Mouse (Mus musculus) left cerebral cortex, adult 8-10 months (tissue): Measurements from ENCODE around the gene Hoxb7. TPM values are rescaled to one million over a fixed set of nuclear protein-coding genes. Genes with fewer than 3 reads are reported as not detected.

Experiments used
- DNase-seq, 2 experiments: peaks; one replicate each; pipeline ENCODE4 v3.0.0; 2022; ENCODE audit warnings: low spot score in 2 of 2
- total RNA-seq, 4 experiments: library from RNA; stranded (reverse); gene quantifications; 2 replicates each; pipeline ENCODE4 v1.2.4; 2022

Hoxb7 gene
- not detected for total RNA-seq

DNA sequence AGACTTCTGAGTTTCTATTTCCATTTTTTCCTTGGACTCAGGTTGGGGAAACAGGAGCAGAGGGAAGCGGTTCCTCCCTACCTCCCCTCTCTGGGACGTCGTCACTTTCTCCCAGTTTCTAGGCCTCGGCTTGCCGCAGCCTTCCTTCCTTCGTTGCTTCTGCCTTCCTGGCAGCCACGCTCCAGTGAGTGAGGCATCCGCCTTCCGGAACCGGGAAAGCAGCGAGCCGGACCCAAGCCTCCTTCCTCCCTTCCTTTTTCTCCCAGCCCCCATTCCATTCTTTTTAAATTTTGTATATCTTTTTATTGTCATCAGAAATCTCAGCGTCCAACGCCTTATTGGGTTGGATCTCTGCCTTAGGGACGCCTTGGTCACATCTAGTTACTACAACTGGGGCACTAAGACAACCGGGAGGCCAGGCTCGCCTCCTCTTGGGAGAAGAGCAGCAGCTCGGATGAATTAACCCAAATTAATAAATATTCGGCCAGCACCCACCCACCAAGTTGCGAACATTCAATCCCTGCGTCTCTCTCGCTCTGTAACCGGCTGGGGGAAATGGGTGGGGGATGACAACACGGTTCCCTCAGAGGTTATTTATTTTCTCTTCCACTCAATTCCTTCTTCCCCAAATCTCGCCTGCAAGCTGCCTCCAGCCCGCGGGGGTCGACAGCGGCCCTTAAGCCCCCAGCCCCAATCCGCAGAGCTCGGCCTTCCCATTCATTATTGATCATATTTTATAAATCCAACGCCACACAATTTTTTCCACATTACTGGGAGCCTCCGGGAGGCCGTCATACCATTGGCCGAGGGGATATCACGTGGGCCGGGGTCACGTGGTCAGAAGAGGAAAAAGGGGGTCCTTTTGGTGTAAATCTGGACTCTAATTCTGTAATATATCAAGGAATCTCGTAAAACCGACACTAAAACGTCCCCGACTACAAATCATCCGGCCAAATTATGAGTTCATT, at the start of gene Hoxb7:
Gene Hoxb7, plus strand, starts transcription at position 853 of the 968 bp plus-strand sequence.
- no peak for DNase-seq

DNA sequence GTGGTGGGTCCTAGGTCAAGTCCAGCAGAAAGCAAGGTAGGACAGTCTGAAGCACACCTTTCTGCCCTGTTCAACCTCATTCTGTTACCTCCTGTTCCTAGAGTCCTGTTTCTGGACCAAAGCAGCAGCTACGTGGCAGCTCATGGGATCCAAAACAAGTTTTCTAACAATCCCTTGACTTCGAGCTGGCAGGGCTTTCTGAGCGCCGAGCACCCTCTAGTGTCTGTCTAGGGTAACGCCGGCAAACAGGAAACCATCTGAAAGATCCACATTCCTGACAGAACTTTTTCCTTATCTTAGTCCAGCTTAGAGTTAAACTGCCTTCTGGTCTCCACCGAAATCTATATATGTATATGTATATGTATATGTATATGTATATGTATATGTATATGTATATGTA, 46.2 kb upstream of the Hoxb7 start:
- DNase-seq, result no peak

DNA sequence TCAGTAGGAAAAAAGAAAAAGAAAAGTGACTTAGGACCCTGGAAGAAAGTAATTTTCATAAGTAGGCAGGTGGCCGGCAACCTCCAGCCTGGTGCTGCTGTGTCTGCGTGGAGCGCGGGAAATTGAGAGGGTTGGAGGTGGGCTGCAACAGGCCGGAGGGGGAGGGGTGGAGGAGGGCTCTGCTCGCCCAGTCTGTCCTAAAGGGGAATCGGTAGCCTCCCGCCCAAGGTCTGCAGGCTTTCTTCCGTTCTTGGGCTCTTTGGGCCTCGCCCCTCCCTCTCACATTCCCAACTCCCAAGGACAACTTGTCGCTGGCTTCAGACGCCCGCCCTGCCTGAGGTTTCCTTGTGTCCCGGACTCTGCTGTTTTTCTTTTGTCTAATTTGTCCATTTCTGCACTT, 35.5 kb upstream of the Hoxb7 start:
- DNase-seq, result no peak

DNA sequence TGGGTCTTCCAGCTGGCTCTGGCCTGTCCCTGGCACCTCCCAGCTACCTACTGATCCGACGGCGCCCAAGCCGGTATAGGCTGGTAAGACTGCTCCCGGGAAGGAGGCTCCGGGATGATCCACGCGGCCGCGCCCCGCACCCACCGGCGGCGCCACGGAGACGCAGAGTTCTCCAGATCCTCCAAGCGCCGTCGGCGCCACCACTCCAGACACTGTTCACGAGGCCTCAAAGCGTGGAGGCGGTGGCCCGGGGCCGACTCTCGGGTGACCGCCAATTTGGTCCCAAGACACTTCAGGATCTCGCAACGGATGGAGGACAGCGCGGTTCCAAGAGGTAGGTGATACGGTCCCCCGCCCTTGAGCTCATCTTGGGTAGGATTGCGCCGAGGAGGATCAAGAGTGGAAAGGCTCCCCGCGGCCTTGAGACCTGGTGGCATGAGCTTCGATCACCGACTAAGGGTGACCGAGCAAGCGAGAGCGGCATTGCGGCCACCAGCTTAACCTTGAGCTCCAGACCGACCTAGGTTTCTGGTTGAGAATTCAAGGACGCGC, 34.9 kb upstream of the Hoxb7 start:
- DNase-seq, result no peak

DNA sequence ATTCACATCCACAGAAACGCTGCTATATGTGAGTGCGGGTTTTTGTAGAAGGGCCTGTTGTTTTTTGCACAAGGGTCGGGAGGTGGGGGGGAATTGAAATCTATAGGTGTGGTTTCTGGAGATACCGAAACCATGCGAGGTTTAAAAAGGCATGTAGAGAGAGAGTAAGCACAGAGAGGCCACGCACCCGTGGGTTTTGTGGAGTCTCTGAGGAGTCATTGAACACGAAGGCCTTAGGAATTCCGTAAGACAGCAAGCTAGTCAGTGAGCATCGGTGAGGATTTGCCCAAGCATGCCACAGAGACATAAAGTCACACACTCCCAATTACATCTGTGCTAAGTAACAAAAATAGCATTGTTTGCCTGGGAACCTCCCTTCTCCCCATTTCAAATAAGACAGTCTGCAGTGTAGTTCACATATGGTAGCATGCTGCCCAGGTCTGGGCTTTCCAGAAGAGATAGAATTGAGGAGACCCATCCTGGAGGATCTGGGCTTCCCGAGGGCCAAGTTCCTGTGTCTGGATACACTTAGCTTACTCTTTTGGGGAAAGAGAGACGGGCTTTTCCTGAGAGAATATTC, 33.8 kb upstream of the Hoxb7 start:
- no peak for DNase-seq

DNA sequence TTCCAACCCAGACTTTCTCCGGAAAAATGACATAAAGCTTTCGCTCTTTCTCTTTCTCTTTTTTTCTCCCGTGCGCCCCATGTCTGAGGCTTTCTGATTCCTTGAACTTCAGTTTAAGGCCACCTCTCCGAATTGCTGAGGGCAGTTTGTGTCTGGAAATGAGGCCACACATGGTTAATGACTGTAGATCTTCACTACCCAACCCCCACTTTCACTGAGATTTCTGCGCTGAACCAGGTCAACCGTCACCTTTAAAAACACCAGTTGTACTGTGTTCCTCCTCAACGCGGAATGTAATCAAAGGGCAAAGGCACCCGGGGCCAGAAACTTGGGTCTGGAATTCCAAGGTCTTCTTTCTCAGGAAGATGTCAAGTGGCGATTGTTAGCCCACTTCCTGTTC, 32.2 kb upstream of the Hoxb7 start:
- no peak for DNase-seq

DNA sequence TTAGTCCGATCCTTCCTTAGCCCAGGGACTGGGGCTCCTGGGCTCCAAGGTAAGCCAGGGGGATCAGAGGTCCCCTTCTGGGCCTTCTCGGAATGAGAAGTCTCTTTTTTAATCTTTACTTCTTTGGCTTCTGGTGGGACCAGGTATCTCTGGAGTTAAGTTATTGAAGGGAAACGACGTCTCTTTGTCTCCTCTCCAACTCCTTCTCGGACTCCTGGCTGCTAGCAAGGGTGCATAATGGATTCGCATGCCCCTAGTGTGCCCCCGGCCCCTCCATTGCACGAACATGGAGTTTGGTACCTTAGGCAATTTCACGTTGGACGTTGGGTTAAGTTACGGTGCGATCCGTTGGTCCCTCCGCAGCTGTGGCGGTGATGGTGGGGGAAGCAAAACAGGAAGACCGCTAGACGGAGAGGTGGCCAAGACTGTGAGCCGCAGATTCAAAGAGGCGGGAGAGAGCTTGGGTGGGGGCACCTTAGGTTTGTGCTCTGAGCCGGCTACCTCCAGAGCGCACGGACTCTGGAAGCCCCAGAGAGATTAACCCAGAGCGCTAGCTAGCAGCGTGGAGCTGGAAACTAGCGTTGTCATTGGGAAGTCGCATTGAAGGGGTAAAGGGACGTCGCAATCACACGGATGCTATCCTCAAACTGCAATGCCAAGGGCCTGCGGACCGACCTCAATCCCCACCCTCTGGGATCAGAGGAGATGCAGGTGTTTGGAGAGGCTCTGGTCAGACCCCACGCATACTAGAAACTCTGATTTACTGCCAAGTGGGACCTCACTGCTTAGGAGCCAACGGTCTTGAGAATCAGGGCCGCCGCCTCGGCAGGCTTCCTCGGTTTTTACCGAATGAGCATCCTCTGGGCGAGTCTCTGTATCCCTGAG, 31.1 kb upstream of the Hoxb7 start:
- no peak for DNase-seq

DNA sequence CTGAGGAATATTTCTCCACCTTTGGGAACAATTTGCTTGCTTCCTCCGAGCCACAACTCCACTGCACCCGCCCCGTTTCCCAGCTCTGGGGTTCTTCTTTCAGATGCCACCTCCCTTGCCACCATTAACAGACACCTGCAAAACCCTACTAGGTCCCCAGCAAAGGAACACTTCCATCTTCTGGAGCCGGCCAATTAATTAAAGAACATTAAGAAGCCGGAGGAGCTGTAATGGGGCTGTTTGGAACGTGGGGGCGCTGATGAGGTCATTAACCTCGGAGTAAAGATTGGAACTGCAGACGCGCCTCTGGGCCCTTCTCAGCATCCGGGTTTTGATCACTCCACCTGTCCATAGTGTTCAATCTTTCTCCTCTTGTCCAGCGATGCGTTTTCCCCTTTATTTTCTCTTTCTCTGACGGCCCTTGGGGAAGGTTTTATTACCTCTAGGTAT, 30.4 kb upstream of the Hoxb7 start:
- no peak for DNase-seq

DNA sequence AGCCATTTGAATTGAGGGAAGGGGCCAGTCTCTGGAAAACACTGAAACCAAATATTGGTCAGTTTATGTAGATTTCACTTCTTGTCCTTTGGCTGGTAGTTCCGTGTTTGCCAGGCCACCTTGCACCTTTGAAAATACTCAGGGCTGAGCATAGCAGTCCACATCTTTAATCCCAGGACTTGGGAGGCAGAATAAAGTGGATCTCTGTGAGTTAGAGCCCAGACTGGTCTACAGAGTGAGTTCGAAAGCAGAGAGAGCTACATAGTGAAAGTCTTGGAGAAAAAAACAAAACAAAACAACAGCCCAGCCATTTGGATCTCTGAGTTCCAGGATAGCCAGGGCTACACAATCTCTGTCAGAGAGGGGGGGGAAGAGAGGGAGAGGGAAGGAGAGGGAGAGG, 29.3 kb upstream of the Hoxb7 start:
- no peak for DNase-seq

DNA sequence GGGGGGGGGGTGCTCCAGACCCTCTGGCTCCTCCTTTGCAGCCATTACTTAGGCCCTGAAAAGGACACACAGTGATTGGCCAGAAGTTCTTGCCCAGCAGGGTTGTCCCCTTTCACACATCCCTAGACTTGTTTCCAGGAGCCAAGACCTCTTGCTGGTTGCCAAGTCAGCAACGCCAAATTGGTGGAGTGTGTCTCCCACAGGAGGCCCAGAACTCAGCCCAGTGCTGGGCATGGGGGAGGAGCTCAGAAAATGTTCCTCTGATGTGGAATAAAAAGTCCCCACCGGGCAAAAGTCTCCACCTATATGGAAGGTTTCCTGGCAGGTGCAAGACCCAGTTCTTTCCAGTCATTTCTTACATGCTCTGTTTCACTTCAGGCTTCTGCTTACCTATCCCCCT, 27.4 kb upstream of the Hoxb7 start:
- no peak for DNase-seq

DNA sequence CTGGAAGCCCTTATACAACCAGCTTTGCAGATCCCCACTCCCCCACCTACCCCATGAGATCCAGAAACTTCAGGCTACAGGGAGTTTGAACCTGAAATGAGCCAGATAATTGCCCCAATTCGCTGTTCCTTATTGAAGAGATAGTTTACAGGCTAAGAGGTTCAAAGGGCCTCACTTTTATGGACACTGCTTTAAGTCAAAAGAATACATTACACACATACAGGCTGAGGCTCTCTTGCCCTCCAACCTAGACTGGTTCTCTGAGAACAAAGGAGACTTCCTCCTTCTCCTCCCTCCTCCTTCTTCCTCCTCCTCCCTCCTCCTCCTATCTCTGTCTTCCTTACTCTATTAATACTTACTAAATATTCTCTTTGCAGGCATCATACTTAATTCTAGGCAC, 26.9 kb upstream of the Hoxb7 start:
- no peak for DNase-seq

DNA sequence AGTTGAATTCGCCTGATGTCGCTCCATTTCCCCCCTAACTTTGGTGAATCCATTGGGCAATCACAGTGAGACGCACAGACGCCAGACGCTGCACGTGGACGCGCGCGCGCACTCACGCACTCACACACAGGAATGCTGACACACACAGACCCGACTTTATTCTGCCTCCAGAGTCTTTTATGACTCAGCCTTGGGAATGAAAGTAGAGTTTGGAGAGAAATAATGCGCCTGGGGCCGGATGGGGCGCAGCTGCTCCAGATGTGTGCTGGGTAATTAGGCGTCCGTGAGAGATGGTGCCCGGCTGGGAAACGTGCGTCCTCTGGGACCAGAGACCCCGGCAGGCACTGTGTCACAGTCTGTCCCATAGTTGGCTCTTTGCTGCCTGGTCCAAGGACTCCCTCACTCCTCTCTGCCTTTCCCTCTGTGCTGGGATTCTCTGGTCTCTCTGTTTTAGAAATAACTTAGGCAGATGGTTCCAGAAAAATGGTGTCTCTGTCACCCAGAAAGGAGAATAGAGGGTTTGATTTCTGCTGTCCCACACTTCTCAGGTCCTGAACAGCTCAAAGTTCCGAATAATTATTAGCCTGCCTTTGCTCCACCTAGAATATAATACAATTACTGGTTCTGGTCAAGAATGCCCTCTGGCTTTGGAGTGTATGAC, 26.0 kb upstream of the Hoxb7 start:
- DNase-seq, result no peak

DNA sequence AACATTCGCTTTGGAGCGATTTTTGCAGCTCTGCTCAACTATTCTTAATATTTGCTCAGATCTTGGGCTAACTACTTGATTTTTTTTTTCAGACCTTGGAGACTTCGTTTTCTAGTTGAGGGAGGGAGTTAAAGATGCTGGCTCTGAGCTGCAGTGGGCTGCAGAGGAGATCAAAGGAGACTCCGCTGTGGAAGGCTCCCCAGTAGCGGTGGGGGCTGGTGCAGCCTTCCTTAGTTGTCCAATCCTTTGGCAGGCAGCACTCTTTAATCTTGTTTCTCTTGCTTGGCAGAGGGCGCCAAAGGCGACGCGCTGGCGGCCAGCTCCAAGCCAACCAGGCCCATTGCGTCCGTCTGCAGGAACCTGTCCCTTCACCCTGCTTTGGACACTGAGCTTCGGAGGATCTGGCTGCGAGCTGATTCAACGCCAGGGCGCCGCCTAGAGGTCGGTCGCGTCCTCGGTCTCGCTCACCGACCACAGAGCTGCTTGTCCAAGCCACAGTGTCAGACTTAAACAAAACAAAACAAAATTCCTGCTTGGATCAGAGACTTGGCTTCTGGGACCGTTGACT, 25.0 kb upstream of the Hoxb7 start:
- no peak for DNase-seq

DNA sequence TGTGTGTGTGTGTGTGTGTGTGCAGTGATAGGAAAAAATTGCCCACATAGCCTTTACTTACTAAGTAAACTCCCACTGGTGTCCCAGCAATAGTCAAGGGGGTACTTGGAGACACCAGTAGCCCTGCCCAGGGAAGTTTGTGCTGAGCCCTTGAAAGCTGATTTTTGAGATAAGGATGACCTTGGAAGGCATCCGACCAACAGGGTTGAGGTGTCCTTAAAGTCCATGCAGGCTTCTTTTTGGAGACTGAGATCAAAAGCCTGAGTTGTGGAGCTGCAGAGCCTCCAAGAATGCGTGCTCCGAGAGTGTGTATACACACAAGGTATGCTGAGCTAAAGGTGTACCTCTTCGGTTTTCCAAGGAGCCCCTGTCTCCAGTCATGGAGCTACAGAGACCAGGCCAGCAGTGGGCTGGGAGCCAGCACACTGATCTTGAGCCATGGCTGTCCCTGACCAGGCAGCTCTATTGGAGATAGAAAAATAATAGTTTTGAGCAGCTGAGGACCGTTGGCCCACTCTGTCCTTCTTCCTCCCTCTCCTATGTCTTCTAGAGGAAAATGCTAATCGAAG, 24.1 kb upstream of the Hoxb7 start:
- DNase-seq, result no peak

DNA sequence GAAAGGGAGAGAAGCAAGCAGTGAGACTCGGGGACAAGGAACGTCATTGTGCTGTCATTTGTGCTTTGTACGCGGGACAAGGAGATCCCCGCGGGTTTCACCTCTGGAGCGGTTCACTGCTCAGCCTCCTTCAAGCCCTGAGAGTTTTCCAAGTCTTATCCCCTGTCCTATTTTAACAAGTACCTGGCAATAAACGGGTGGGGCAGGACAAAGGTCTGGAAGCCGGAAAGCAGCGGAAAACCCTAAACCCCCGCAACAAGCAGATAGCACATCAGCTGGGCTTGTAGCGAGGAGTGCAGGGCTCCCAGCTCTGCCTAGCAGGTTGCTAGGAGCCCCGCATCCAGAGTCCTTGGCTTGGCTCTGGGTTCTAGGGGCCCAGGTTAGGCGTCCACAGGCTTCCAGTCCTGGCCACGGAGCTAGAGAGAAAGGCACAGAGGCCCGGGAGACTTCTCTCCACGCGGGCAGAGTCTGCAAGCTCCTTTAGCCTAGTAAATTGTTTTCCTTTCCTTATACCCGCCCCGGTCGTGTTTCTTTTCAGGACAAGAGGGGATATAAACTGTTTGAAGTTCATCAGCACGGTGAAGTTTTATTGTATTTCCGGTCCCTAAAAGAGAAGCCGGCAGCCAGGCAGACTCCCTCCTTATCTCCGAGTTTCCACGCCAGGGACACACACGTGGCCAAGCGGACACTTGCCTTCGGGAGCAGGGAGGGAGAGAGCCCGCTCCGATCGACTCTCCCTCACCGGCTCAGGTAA, 22.6 kb upstream of the Hoxb7 start:
- no peak for DNase-seq

DNA sequence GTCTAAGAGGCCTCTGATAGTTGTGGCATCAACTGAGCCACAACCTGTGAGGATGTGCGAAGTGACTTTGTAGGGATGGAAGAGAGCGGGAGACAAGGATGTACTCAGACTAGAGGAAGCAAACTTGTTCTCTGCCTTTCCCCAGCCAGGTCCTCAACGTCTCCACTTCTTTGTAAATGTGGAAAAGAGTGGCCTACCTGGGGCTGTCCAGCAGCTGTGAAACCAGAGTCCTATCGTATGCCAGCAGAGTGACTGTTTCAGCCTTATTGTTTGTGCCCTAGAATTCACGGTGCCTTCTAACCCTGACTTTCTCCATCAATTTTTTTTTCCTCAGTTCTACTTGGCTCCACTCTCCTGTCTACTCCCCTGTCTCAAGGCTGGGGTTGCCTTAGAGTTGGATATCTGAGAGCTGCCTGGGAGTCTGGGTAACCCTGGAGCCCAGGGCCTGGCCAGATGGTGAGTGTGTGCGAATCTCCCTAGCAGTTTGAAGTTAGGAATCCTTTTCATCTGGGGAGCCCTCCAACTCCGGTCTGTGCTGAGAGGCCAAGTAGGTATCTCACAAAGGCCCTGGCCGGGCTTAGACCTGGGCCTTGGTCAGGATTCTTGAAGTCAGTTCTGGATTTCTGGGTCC, 21.9 kb upstream of the Hoxb7 start:
- DNase-seq, result no peak

DNA sequence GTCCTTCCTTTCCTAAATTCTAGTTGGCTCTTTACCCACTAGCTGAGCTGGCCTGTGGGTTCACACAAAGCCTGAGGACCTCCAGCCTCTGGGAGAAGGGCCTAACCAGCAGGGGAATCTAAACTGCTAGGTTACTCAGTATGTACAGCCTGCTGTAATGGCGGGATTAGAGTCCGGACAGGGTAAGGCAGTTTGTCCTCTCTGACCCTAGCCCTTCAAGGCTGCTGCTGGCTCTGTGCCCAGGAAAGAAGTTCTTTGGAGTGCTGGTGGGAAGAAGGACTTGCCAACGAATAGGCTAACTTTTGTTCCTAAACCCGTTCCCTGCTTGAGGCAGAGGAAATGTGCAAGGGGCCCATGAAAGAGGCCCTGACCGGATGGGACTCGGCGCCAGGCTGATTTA, 20.5 kb upstream of the Hoxb7 start:
- no peak for DNase-seq

DNA sequence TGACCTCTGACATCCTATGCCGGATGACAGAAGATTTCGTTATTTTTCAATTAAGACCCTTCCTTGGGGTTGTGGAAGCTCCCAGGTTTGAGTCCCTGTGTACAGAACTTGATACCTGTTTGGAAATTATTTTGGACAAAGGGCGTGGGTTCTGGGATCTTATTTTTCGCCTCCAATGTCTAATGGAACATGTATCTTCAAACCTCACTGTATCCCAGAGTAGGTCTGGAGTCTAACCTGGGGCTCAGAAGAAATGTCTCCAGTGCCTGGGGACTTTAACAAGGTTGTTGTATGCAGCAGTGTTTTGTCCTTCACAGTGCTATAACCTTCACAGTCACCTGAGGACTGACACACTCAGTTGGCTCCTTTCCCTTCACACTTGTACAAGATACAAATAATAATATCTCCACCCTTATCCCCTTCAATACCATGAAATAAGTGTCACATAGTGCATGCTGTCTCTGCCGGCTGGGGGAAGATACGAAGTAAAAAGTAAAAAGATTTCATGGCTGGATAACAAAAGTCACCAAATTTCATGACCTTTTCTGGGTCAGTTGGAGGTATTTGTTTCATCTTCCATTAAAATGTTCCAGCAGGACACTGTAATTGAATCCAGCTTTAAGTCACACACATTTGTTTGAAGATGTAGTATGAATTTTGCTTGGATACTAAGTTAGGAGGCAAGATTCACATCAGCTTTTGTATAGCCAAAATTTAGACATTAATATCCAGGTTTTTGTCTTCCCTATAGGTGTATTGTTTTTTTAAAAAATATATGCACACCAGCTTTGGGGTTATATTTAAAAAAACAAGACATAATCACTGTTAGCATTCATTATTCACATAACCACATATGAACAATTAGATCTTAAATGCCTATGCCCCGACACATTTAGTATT, 19.2 kb upstream of the Hoxb7 start:
- DNase-seq, result no peak
